Mouse (Mus musculus): ENCODE results near the gene Miga1. TPM values are rescaled to one million over a fixed set of nuclear protein-coding genes. Genes with fewer than 3 reads are reported as not detected.

Gene Miga1
- polyA plus RNA-seq, 1 experiment from 2014 or later: 14.6 TPM

- Histone ChIP-seq H3K9me3 (replicated peaks; ENCODE audit: low read length) (no peaks in the 10 kb centered on the region), H3K27ac (no peak overlapping the region), H3K4me1 (replicated peaks; ENCODE audit: insufficient read depth, low read length) (no peaks in the 10 kb centered on the region), H3K4me2 (ENCODE audit: low read length) (no peak overlapping the region), H3K9ac (ENCODE audit: low read depth, low read length) (no peak overlapping the region), H3K36me3 (ENCODE audit: insufficient read depth, low read length) (0 out of 2 replicates have a peak, but pooled peaks cover 2% of the 10 kb centered on the region), H3K27me3 (ENCODE audit: insufficient read depth, low read length) (no peaks in the 10 kb centered on the region), H3K4me3 (replicated peaks; ENCODE audit: low read depth, low read length) (no peak overlapping the region)
- 84% methylated on average over 12 of the region's 12 CpGs for WGBS
- ATAC-seq (replicated peaks; ENCODE audit: low FRiP score, low read depth): no peak
- DNase-seq (ENCODE audit: low spot score): no peak
- no peak for TF ChIP-seq CTCF (IDR thresholded peaks at IDR 0.05; ENCODE audit: low read depth)
Observed at GRCm38 (mm10) chr3:152247708-152248107, 92.5 kb downstream of the Miga1 start.

DNA sequence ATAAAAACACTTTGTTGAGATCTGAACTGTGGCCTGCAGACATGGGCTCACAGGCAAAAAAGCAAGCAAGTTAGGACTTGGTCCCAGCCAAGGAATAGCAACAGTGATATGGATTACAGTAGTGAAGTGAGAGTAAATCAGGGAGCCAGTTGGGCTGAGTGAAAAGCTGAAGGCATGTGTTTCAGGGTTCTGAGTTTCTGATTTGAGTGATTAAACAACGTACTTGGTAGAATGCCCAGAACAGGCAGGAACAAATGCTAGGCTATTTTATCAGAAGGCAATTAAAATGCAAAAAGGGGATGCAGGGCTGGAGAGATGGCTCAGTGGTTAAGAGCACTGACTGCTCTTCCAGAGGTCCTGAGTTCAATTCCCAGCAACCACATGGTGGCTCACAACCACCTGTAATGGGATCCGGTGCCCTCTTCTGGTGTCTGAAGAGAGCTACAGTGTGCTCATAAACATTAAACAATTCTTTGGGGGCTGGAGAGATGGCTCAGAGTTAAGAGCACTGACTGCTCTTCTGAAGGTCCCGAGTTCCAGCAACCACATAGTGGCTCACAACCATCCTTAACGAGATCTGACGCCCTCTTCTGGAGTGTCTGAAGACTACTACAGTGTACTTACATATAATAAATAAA lies 94.8 kb downstream of the Miga1 start:
- no peaks in the 10 kb centered on the region for H3K4me1 ChIP-seq (replicated peaks; ENCODE audit: insufficient read depth, low read length)
- no peaks in the 10 kb centered on the region for H3K9me3 ChIP-seq (replicated peaks; ENCODE audit: low read length)
- WGBS: 78% methylated on average over 5 of the region's 5 CpGs

GRCm38 (mm10) chr3:152243304-152243703 lies 96.9 kb downstream of the Miga1 start:
- no peak for TF ChIP-seq CTCF (IDR thresholded peaks at IDR 0.05; ENCODE audit: low read depth)
- no peak overlapping the region for H3K4me3 ChIP-seq (replicated peaks; ENCODE audit: low read depth, low read length)
- H3K27ac ChIP-seq: no peak overlapping the region
- DNase-seq (ENCODE audit: low spot score) (no peak), ATAC-seq (replicated peaks; ENCODE audit: low FRiP score, low read depth) (no peak)
- H3K9ac ChIP-seq (ENCODE audit: low read depth, low read length): no peak overlapping the region
- H3K27me3 ChIP-seq (ENCODE audit: insufficient read depth, low read length): no peaks in the 10 kb centered on the region
- no peaks in the 10 kb centered on the region for H3K9me3 ChIP-seq (replicated peaks; ENCODE audit: low read length)
- no peaks in the 10 kb centered on the region for H3K4me1 ChIP-seq (replicated peaks; ENCODE audit: insufficient read depth, low read length)
- 0 out of 2 replicates have a peak, but pooled peaks cover 2% of the 10 kb centered on the region for H3K36me3 ChIP-seq (ENCODE audit: insufficient read depth, low read length)
- no peak overlapping the region for H3K4me2 ChIP-seq (ENCODE audit: low read length)
- WGBS: 70% methylated on average over 4 of the region's 4 CpGs

More for the DNA sequence above, 94.8 kb downstream of the Miga1 start:
- ATAC-seq (replicated peaks; ENCODE audit: low FRiP score, low read depth) (0 out of 2 replicates have a peak, but pooled peaks have one; percentile 26), DNase-seq (ENCODE audit: low spot score) (peak; percentile 10)
- H3K4me3 ChIP-seq (replicated peaks; ENCODE audit: low read depth, low read length): no peak overlapping the region
- no peak overlapping the region for H3K4me2 ChIP-seq (ENCODE audit: low read length)
- no peak overlapping the region for H3K27ac ChIP-seq
- TF ChIP-seq CTCF (IDR thresholded peaks at IDR 0.05; ENCODE audit: low read depth): peak; percentile 34; the same call in 1 of the 2 replicates
- 0 out of 2 replicates have a peak, but pooled peaks cover 2% of the 10 kb centered on the region for H3K36me3 ChIP-seq (ENCODE audit: insufficient read depth, low read length)
- H3K9ac ChIP-seq (ENCODE audit: low read depth, low read length): no peak overlapping the region
- H3K27me3 ChIP-seq (ENCODE audit: insufficient read depth, low read length): no peaks in the 10 kb centered on the region

- H3K9me3 ChIP-seq (replicated peaks; ENCODE audit: low read length): no peaks in the 10 kb centered on the region
- no peak overlapping the region for H3K4me3 ChIP-seq (replicated peaks; ENCODE audit: low read depth, low read length)
Observed at GRCm38 (mm10) chr3:152241098-152241497, 99.1 kb downstream of the Miga1 start.

DNA sequence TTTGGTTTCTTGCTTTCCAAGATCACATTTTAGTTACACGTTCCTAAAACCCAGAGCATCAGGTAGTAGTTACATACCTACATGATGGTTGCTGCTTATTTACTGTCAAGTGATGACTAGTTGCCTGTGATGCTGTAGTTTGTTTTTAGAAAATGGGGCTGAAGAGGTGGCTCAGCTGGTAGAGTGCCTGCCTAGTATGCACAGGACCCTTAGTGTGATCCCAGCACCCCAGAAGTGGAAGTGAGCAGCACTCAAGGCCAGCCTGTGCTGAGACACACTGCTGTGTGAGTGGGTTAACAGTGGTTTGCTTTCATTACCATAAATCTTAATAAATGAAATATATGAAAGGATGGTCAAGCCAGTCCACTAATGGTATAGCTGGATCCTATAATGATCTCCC lies 100.6 kb downstream of the Miga1 start:
- Histone ChIP-seq H3K27ac (no peak overlapping the region), H3K4me3 (replicated peaks; ENCODE audit: low read depth, low read length) (no peak overlapping the region), H3K4me2 (ENCODE audit: low read length) (no peak overlapping the region), H3K36me3 (ENCODE audit: insufficient read depth, low read length) (peaks cover 10% of the 10 kb centered on the region), H3K9me3 (replicated peaks; ENCODE audit: low read length) (no peaks in the 10 kb centered on the region), H3K27me3 (ENCODE audit: insufficient read depth, low read length) (no peaks in the 10 kb centered on the region), H3K4me1 (replicated peaks; ENCODE audit: insufficient read depth, low read length) (no peaks in the 10 kb centered on the region), H3K9ac (ENCODE audit: low read depth, low read length) (no peak overlapping the region)
- no peak for ATAC-seq (replicated peaks; ENCODE audit: low FRiP score, low read depth)
- WGBS: 97% methylated on average over 1 of the region's 1 CpGs
- TF ChIP-seq CTCF (IDR thresholded peaks at IDR 0.05; ENCODE audit: low read depth): no peak
- DNase-seq (ENCODE audit: low spot score): no peak

More at GRCm38 (mm10) chr3:152241098-152241497, 99.1 kb downstream of the Miga1 start:
- no peaks in the 10 kb centered on the region for H3K27me3 ChIP-seq (ENCODE audit: insufficient read depth, low read length)
- peaks cover 7% of the 10 kb centered on the region for H3K36me3 ChIP-seq (ENCODE audit: insufficient read depth, low read length)
- ATAC-seq (replicated peaks; ENCODE audit: low FRiP score, low read depth): no peak
- H3K4me2 ChIP-seq (ENCODE audit: low read length): no peak overlapping the region
- 38% methylated on average over 3 of the region's 3 CpGs for WGBS
- H3K9ac ChIP-seq (ENCODE audit: low read depth, low read length): no peak overlapping the region
- TF ChIP-seq CTCF (IDR thresholded peaks at IDR 0.05; ENCODE audit: low read depth): no peak
- no peaks in the 10 kb centered on the region for H3K4me1 ChIP-seq (replicated peaks; ENCODE audit: insufficient read depth, low read length)
- peak; percentile 53 for DNase-seq (ENCODE audit: low spot score)
- no peak overlapping the region for H3K27ac ChIP-seq

GRCm38 (mm10) chr3:152238836-152239235 lies 101.4 kb downstream of the Miga1 start:
- H3K4me3 ChIP-seq (replicated peaks; ENCODE audit: low read depth, low read length): no peak overlapping the region
- H3K4me2 ChIP-seq (ENCODE audit: low read length): no peak overlapping the region
- no peak overlapping the region for H3K27ac ChIP-seq
- ATAC-seq (replicated peaks; ENCODE audit: low FRiP score, low read depth) (peak; percentile 81), DNase-seq (ENCODE audit: low spot score) (peak; percentile 57)
- H3K36me3 ChIP-seq (ENCODE audit: insufficient read depth, low read length): peaks cover 10% of the 10 kb centered on the region
- no peak overlapping the region for H3K9ac ChIP-seq (ENCODE audit: low read depth, low read length)
- no peaks in the 10 kb centered on the region for H3K4me1 ChIP-seq (replicated peaks; ENCODE audit: insufficient read depth, low read length)
- 54% methylated on average over 2 of the region's 2 CpGs for WGBS
- no peaks in the 10 kb centered on the region for H3K9me3 ChIP-seq (replicated peaks; ENCODE audit: low read length)
- no peaks in the 10 kb centered on the region for H3K27me3 ChIP-seq (ENCODE audit: insufficient read depth, low read length)
- peak; percentile 24; the same call in 1 of the 2 replicates for TF ChIP-seq CTCF (IDR thresholded peaks at IDR 0.05; ENCODE audit: low read depth)

Data from kidney, postnatal 0 days (tissue).